Mouse (Mus musculus) testis, adult 2 months (tissue): Measurements from ENCODE around the gene Rngtt. TPM values are rescaled to one million over a fixed set of nuclear protein-coding genes. Genes with fewer than 3 reads are reported as not detected.
"Not testable (repeated sequence)": the region's sequence is repeated elsewhere in the genome, so short reads cannot be mapped to it uniquely, and the experiment has no call there.

Experiments
- H3K27ac ChIP-seq: fragments of 200-500 bp; 2 replicates; pipeline ENCODE4 v1.5.1; 2012; ENCODE audit warnings: low read depth, low read length; ENCODE audit not compliant: control insufficient read depth, insufficient read depth
- H3K27me3 ChIP-seq: fragments of 200-500 bp; 2 replicates; pipeline ENCODE4 v1.6.1; 2012; ENCODE audit warnings: mild to moderate bottlenecking, low read length, moderate library complexity; ENCODE audit not compliant: control insufficient read depth, insufficient read depth
- H3K36me3 ChIP-seq: fragments of 200-500 bp; 2 replicates; pipeline ENCODE4 v1.6.1; 2012; ENCODE audit warnings: mild to moderate bottlenecking, low read length; ENCODE audit not compliant: control insufficient read depth, insufficient read depth
- H3K4me1 ChIP-seq: fragments of 200-500 bp; 2 replicates; pipeline ENCODE4 v1.6.1; 2012; ENCODE audit warnings: low read length; ENCODE audit not compliant: control insufficient read depth, insufficient read depth
- H3K4me3 ChIP-seq: fragments of 200-500 bp; 2 replicates; pipeline ENCODE4 v1.5.1; 2012; ENCODE audit warnings: low read depth, mild to moderate bottlenecking, low read length, moderate library complexity, mixed read lengths; ENCODE audit not compliant: control insufficient read depth
- CTCF ChIP-seq: fragments of 200-500 bp; IDR thresholded peaks from 2 replicates; pipeline ENCODE4 v1.5.1; 2012; ENCODE audit warnings: low read depth, mild to moderate bottlenecking, inconsistent platforms, low read length, moderate library complexity; ENCODE audit not compliant: control insufficient read depth, insufficient read depth, insufficient replicate concordance
- POLR2A ChIP-seq: fragments of 200-500 bp; IDR thresholded peaks from 2 replicates; pipeline ENCODE4 v1.6.1; 2012; ENCODE audit warnings: low read depth, mild to moderate bottlenecking, inconsistent platforms, low read length, moderate library complexity; ENCODE audit not compliant: control insufficient read depth
- polyA plus RNA-seq: library from polyadenylated mRNA; depleted of rRNA; stranded (reverse); fragments of >200 nt; gene quantifications from 2 replicates; pipeline ENCODE4 v1.2.3, GENCODE M21; 2012

Gene Rngtt
- polyA plus RNA-seq, 1 experiment, result 2.0 TPM

DNA sequence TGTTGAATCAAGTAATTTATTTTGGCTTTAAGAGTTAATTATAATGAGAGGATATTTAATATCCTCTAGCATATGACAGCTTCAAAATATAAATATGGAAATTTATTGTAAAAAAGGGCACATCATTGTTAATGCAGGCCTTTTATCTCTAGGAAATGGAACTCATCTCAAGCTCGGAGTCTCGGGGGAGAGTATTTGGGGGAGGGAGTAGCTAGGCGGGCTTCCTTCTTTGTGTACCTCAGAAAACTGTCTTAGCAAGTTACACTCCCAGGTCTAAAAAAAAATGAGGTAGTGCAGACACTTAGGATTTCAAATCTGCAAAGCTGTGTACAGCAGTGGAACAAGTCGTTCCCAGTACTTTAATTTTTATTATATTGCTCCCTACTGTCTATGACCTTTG, 104.7 kb downstream of the Rngtt start:
- Histone ChIP-seq H3K27me3 (no peaks in the 10 kb centered on the region), H3K27ac (no peak overlapping the region), H3K36me3 (no peaks in the 10 kb centered on the region), H3K4me3 (no peak overlapping the region), H3K4me1 (no peaks in the 10 kb centered on the region)
- TF ChIP-seq CTCF (no peak), POLR2A (no peak)

- Histone ChIP-seq H3K27ac (no peak overlapping the region), H3K4me3 (no peak overlapping the region), H3K27me3 (no peaks in the 10 kb centered on the region), H3K36me3 (no peaks in the 10 kb centered on the region), H3K4me1 (no peaks in the 10 kb centered on the region)
- TF ChIP-seq CTCF, result no peak
- TF ChIP-seq POLR2A, result no peak
These were observed 107.3 kb downstream of the Rngtt start for GRCm38 (mm10) chr4:33417391-33417790.

GRCm38 (mm10) chr4:33419644-33420043, 109.5 kb downstream of the Rngtt start:
- H3K4me1 ChIP-seq, result no peaks in the 10 kb centered on the region
- no peaks in the 10 kb centered on the region; the same call in 1 of the 2 replicates for H3K36me3 ChIP-seq
- H3K27ac ChIP-seq, result no peak overlapping the region
- H3K27me3 ChIP-seq, result no peaks in the 10 kb centered on the region
- no peak overlapping the region for H3K4me3 ChIP-seq
- TF ChIP-seq POLR2A (no peak), CTCF (no peak)

- no peaks in the 10 kb centered on the region for H3K4me1 ChIP-seq
- no peak overlapping the region for H3K4me3 ChIP-seq
- H3K27me3 ChIP-seq, result no peaks in the 10 kb centered on the region
- no peak for TF ChIP-seq CTCF
- TF ChIP-seq POLR2A, result no peak
- H3K27ac ChIP-seq, result no peak overlapping the region
- no peaks in the 10 kb centered on the region; the same call in 1 of the 2 replicates for H3K36me3 ChIP-seq
These were observed 118.7 kb downstream of the Rngtt start for GRCm38 (mm10) chr4:33428856-33429255.

- no peaks in the 10 kb centered on the region for H3K4me1 ChIP-seq
- TF ChIP-seq POLR2A, result no peak
- no peak for TF ChIP-seq CTCF
- H3K27me3 ChIP-seq, result no peaks in the 10 kb centered on the region
- no peaks in the 10 kb centered on the region for H3K36me3 ChIP-seq
- H3K27ac ChIP-seq, result no peak overlapping the region
- H3K4me3 ChIP-seq, result no peak overlapping the region
These were observed 131.8 kb downstream of the Rngtt start for GRCm38 (mm10) chr4:33441864-33442263.

- Histone ChIP-seq H3K27ac (no peak overlapping the region), H3K27me3 (no peaks in the 10 kb centered on the region), H3K4me3 (no peak overlapping the region), H3K4me1 (no peaks in the 10 kb centered on the region), H3K36me3 (no peaks in the 10 kb centered on the region)
- no peak for TF ChIP-seq CTCF
- no peak for TF ChIP-seq POLR2A
These were observed 136.2 kb downstream of the Rngtt start for GRCm38 (mm10) chr4:33446265-33446664.

- no peaks in the 10 kb centered on the region for H3K27me3 ChIP-seq
These were observed 136.8 kb downstream of the Rngtt start for GRCm38 (mm10) chr4:33446881-33447280.

GRCm38 (mm10) chr4:33450356-33450755, 140.2 kb downstream of the Rngtt start:
- H3K27ac ChIP-seq, H3K36me3 ChIP-seq, H3K4me1 ChIP-seq, H3K4me3 ChIP-seq, H3K27me3 ChIP-seq: not testable (repeated sequence)

More at GRCm38 (mm10) chr4:33446881-33447280, 136.8 kb downstream of the Rngtt start:
- TF ChIP-seq POLR2A (no peak), CTCF (no peak)
- no peak overlapping the region for H3K27ac ChIP-seq
- H3K36me3 ChIP-seq, result no peaks in the 10 kb centered on the region
- H3K4me3 ChIP-seq, result no peak overlapping the region
- H3K4me1 ChIP-seq, result no peaks in the 10 kb centered on the region

GRCm38 (mm10) chr4:33459851-33460250, 149.7 kb downstream of the Rngtt start:
- Histone ChIP-seq H3K4me3 (no peak overlapping the region), H3K27me3 (no peaks in the 10 kb centered on the region), H3K36me3 (no peaks in the 10 kb centered on the region), H3K27ac (no peak overlapping the region), H3K4me1 (no peaks in the 10 kb centered on the region)
- no peak for TF ChIP-seq POLR2A
- TF ChIP-seq CTCF, result no peak
